Mouse (Mus musculus) cortical plate, adult 2 months (tissue): Measurements from ENCODE around the gene Cpne9. TPM values are rescaled to one million over a fixed set of nuclear protein-coding genes. Genes with fewer than 3 reads are reported as not detected.

Experiments
- H3K27ac ChIP-seq: fragments of 200-500 bp; 2 replicates; pipeline ENCODE4 v1.5.1; 2012; ENCODE audit warnings: low read length, control low read depth, inconsistent platforms; ENCODE audit not compliant: insufficient read depth
- H3K4me1 ChIP-seq: fragments of 200-500 bp; 2 replicates; pipeline ENCODE4 v1.6.1; 2011; ENCODE audit warnings: low read length; ENCODE audit not compliant: control insufficient read depth, insufficient read depth
- H3K4me3 ChIP-seq: fragments of 200-500 bp; 2 replicates; pipeline ENCODE4 v1.5.1; 2011; ENCODE audit warnings: mild to moderate bottlenecking, low read length, control low read depth; ENCODE audit not compliant: insufficient read depth
- CTCF ChIP-seq: fragments of 200-500 bp; IDR thresholded peaks from 2 replicates; pipeline ENCODE4 v1.5.1; 2011; ENCODE audit warnings: mild to moderate bottlenecking, control low read depth, low read length; ENCODE audit not compliant: insufficient read depth; ENCODE audit errors: extremely low read depth
- POLR2A ChIP-seq: fragments of 200-500 bp; IDR thresholded peaks from 2 replicates; pipeline ENCODE4 v1.6.1; 2011; ENCODE audit warnings: mild to moderate bottlenecking, low read length, control low read depth; ENCODE audit not compliant: insufficient read depth; ENCODE audit errors: extremely low read depth
- polyA plus RNA-seq: library from polyadenylated mRNA; depleted of rRNA; stranded (reverse); fragments of >200 nt; gene quantifications from 2 replicates; pipeline ENCODE4 v1.2.3, GENCODE M21; 2012; rRNA removed

The Cpne9 gene
- polyA plus RNA-seq, 1 experiment: 136 TPM

DNA sequence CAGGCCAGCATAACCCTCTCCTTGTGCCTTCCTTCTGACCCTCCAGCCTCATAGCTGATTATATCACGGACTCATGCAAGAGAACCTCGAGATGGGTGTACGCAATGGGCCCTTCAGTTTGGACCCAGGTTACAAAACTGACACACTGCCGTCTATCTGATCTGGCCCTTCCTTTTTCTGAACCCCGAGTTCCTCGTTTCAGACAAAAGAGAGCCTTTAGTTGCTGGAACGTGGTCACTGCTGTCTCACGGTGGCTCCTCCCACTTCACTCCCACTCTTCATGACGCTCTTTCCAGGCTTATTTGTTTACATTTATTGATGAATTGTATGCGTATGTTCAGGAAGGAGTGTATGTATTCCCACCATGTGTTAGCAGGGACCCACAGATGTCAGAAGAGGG lies 69.5 kb downstream of the Cpne9 start:
- no peak overlapping the region for H3K27ac ChIP-seq
- TF ChIP-seq CTCF: no peak
- TF ChIP-seq POLR2A: no peak

DNA sequence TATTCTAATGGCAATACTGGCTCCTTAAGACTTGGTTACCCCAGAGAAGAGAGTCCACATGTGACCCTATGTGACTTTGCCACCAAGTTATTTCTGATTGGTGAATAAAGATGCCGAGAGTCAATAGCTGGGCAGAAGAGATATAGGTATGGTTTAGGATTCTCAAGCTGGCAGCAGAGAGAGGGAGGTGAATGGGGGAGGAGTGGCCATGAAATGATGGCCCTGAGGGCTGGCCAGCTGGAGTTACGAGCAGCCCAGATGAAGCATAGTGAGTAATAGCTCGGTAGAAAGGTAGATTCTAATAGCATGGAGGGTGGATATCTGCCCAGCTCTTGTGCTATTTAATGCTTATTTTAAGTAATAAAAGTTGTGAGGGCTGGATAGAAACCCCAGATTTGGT lies 70.7 kb downstream of the Cpne9 start:
- TF ChIP-seq CTCF (no peak), POLR2A (no peak)
- Histone ChIP-seq H3K27ac (no peak overlapping the region), H3K4me3 (no peak overlapping the region), H3K4me1 (no peaks in the 10 kb centered on the region)

More for the DNA sequence above, 69.5 kb downstream of the Cpne9 start:
- Histone ChIP-seq H3K4me1 (no peaks in the 10 kb centered on the region), H3K4me3 (no peak overlapping the region)

DNA sequence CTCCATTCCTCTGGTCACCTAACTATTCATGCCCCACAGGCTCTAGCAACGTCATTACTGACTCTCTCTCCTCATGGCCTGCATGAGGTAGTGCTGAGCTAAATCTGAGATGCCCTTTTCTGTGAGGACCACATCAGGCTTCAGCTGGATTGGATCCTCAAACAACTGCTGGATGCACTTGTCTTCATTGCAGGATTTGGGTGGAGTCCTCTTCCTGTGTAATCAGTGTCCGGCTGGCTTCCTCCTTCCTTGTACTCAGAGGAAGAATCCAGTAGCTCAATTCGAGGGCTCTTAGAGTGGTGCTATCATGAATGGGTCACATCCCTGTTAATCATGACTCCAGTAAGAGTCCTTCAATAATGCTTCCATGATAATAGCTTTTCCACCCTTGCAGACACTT lies 71.6 kb downstream of the Cpne9 start:
- TF ChIP-seq CTCF (no peak), POLR2A (no peak)

More for the DNA sequence above, 71.6 kb downstream of the Cpne9 start:
- H3K4me3 ChIP-seq: no peak overlapping the region
- no peak overlapping the region for H3K27ac ChIP-seq
- H3K4me1 ChIP-seq: no peaks in the 10 kb centered on the region

Other genes starting within 250 kb of the Cpne9 start
- gene Thumpd3, start 236.1 kb upstream of the Cpne9 start, polyA plus RNA-seq: 19.2 and 20.4 TPM in 2 replicates
- gene Setd5, start 204.9 kb upstream of the Cpne9 start, polyA plus RNA-seq: 53.2 and 56.8 TPM in 2 replicates
- gene Lhfpl4, start 86.9 kb upstream of the Cpne9 start, polyA plus RNA-seq: 58.6 and 61.5 TPM in 2 replicates
- gene Mtmr14, start 44.5 kb upstream of the Cpne9 start, polyA plus RNA-seq: 22.0 and 23.2 TPM in 2 replicates
- 24.2 and 26.6 TPM in 2 replicates for gene Brpf1, start 24.8 kb downstream of the Cpne9 start, polyA plus RNA-seq
- gene Ogg1, start 44.7 kb downstream of the Cpne9 start, polyA plus RNA-seq: 13.7 and 14.3 TPM in 2 replicates
- gene Camk1, start 61.7 kb downstream of the Cpne9 start, polyA plus RNA-seq: 119 and 123 TPM in 2 replicates
- gene Tada3, start 95.6 kb downstream of the Cpne9 start, polyA plus RNA-seq: 57.1 and 57.3 TPM in 2 replicates
- 156 and 177 TPM in 2 replicates for gene Arpc4, start 95.8 kb downstream of the Cpne9 start, polyA plus RNA-seq
- gene Ttll3, start 107.0 kb downstream of the Cpne9 start, polyA plus RNA-seq: 22.4 and 26.0 TPM in 2 replicates
- gene Rpusd3, start 137.0 kb downstream of the Cpne9 start, polyA plus RNA-seq: 37.0 and 38.6 TPM in 2 replicates
- not detected in 2 replicates for gene Cidec, start 153.5 kb downstream of the Cpne9 start, polyA plus RNA-seq
- gene Jagn1, start 160.3 kb downstream of the Cpne9 start, polyA plus RNA-seq: 51.8 and 54.0 TPM in 2 replicates
- 0.42 and 0.75 TPM in 2 replicates for gene Il17re, start 176.2 kb downstream of the Cpne9 start, polyA plus RNA-seq
- 6.9 and 7.3 TPM in 2 replicates for gene Il17rc, start 189.1 kb downstream of the Cpne9 start, polyA plus RNA-seq
- gene Creld1, start 201.0 kb downstream of the Cpne9 start, polyA plus RNA-seq: 60.2 and 62.8 TPM in 2 replicates
- 46.2 and 46.3 TPM in 2 replicates for gene Prrt3, start 219.6 kb downstream of the Cpne9 start, polyA plus RNA-seq
- 90.0 and 95.2 TPM in 2 replicates for gene Emc3, start 249.3 kb downstream of the Cpne9 start, polyA plus RNA-seq
- 4.2 and 4.3 TPM in 2 replicates for gene Fancd2, start 249.4 kb downstream of the Cpne9 start, polyA plus RNA-seq